In the genomic region with DNA sequence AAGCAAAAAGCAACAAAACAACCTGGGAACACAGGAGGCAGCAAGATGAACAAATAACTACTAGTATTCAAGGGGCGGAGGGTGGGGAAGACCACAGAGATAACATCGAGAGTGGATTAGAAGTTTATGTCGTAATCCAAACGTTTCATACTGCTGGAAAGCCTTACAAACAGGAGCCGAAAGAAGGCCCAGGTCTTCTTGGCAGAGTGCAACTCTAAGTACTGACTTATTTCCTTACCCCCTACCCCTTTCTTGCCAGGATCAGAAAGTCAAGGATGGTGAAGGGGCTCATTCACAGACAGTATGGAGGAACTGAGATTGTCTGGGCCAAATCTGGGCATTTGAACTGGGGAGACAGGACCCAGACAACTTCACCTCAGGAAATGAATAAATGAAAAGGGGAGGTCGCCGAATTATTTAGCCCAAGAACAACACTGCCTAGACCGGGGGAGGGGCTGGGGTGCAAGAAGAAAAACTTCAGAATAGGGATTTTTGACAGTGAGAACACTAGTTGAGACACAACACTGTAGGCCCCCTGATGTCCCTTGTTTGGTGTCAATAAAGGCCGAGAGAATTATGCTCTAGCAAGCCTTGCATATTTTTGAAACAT, we compare ENCODE assay signal across 8 mouse cellular contexts. TPM values are rescaled to one million over a fixed set of nuclear protein-coding genes. Genes with fewer than 3 reads are reported as not detected.
DNase-seq lines count a peak whose midpoint lies in the region; ATAC-seq and TF ChIP-seq lines count a peak whose summit lies in the region.
"Had no signal": no experiment of that assay in that cellular context is flagged by ENCODE, and none has a peak within 500 bp of the region (broad histone marks: within the 10 kb centered on the region; RNA-seq: fewer than 3 reads in every experiment).

No protein-coding gene starts in this region.

- H3K9me3 ChIP-seq in lung, embryonic 16.5 days (ENCODE audit: control insufficient read depth, low read length) = peaks cover 4% of the 10 kb centered on the region; the same call in 1 of the 2 replicates
- no peaks in the 10 kb centered on the region for H3K9me3 ChIP-seq in forebrain, embryonic 15.5 days
- H3K9me3 ChIP-seq in liver, embryonic 12.5 days (replicated peaks) = 0 out of 2 replicates have a peak, but pooled peaks cover 5% of the 10 kb centered on the region
- H3K9me3 ChIP-seq in stomach, postnatal 0 days (ENCODE audit: control insufficient read depth, low read length) = no peaks in the 10 kb centered on the region

- H3K4me3 ChIP-seq in lung, embryonic 16.5 days (ENCODE audit: low read length) = peak overlapping the region; percentile 90
- peak overlapping the region; percentile 67 for H3K4me3 ChIP-seq in forebrain, embryonic 15.5 days
- H3K4me3 ChIP-seq in liver, embryonic 12.5 days = peak overlapping the region; percentile 64
- H3K4me3 ChIP-seq in stomach, postnatal 0 days (ENCODE audit: low read depth, low read length) = peak overlapping the region; percentile 80

- peak overlapping the region; percentile 98 for H3K27ac ChIP-seq in lung, embryonic 16.5 days (ENCODE audit: low read length)
- H3K27ac ChIP-seq in forebrain, embryonic 15.5 days (replicated peaks) = peak overlapping the region; percentile 79; the same call in 1 of the 2 replicates
- no peak overlapping the region for H3K27ac ChIP-seq in liver, embryonic 12.5 days
- peak overlapping the region; percentile 92 for H3K27ac ChIP-seq in stomach, postnatal 0 days (replicated peaks)

- no peaks in the 10 kb centered on the region for H3K27me3 ChIP-seq in lung, embryonic 16.5 days (ENCODE audit: control insufficient read depth, insufficient read depth, low read depth, low read length)
- H3K27me3 ChIP-seq in forebrain, embryonic 15.5 days = no peaks in the 10 kb centered on the region
- H3K27me3 ChIP-seq in liver, embryonic 12.5 days (replicated peaks) = peaks cover 73% of the 10 kb centered on the region
- no peaks in the 10 kb centered on the region for H3K27me3 ChIP-seq in stomach, postnatal 0 days (ENCODE audit: control insufficient read depth, insufficient read depth, low read length)

- H3K9ac ChIP-seq in lung, embryonic 16.5 days (ENCODE audit: low read length) = peak overlapping the region; percentile 95
- no peak overlapping the region for H3K9ac ChIP-seq in forebrain, embryonic 15.5 days (replicated peaks)
- H3K9ac ChIP-seq in liver, embryonic 12.5 days = peak overlapping the region; percentile 65; the same call in 1 of the 2 replicates
- peak overlapping the region; percentile 92; the same call in 1 of the 2 replicates for H3K9ac ChIP-seq in stomach, postnatal 0 days (ENCODE audit: low read length)

- H3K4me2 ChIP-seq in lung, embryonic 16.5 days (ENCODE audit: low read depth, low read length) = peak overlapping the region; percentile 74
- H3K4me2 ChIP-seq in forebrain, embryonic 15.5 days (replicated peaks) = peak overlapping the region; percentile 95
- H3K4me2 ChIP-seq in liver, embryonic 12.5 days = peak overlapping the region; percentile 89
- H3K4me2 ChIP-seq in stomach, postnatal 0 days (replicated peaks; ENCODE audit: low read depth) = peak overlapping the region; percentile 97

- no peak for TF ChIP-seq CTCF in stomach, postnatal 0 days (IDR thresholded peaks at IDR 0.05; ENCODE audit: low read depth)

- WGBS in lung, embryonic 16.5 days = 41% methylated on average over 9 of the region's 9 CpGs
- 44% methylated on average over 9 of the region's 9 CpGs for WGBS in forebrain, embryonic 15.5 days
- 39% methylated on average over 9 of the region's 9 CpGs for WGBS in liver, embryonic 12.5 days (ENCODE audit: insufficient replicate concordance)
- WGBS in stomach, postnatal 0 days = 42% methylated on average over 9 of the region's 9 CpGs

- DNase-seq in lung, postnatal 4 days = no peak
- DNase-seq in stomach, postnatal 0 days (ENCODE audit: low spot score) = no peak
- DNase-seq in cerebellum, postnatal 4 days (ENCODE audit: low spot score in 2 of 2) = no peak
- DNase-seq: layer of hippocampus, adult 9-11 months had no signal

- TF ChIP-seq EP300 in stomach, postnatal 0 days (optimal IDR thresholded peaks at IDR 0.05) = no peak

- peak; percentile 0; the same call in 1 of the 2 replicates for ATAC-seq in lung, embryonic 16.5 days (ENCODE audit: low read depth)
- 0 out of 2 replicates have a peak, but pooled peaks have one; percentile 5 for ATAC-seq in forebrain, embryonic 15.5 days (replicated peaks)
- no peak for ATAC-seq in liver, embryonic 12.5 days
- ATAC-seq in stomach, postnatal 0 days (ENCODE audit: low FRiP score, low TSS enrichment) = no peak
- ATAC-seq in inflammation-experienced regulatory T-cells, adult 6 months = no peak

- no peaks in the 10 kb centered on the region for H3K36me3 ChIP-seq in lung, embryonic 16.5 days (ENCODE audit: control insufficient read depth, insufficient read depth, low read length)
- no peaks in the 10 kb centered on the region for H3K36me3 ChIP-seq in forebrain, embryonic 15.5 days
- no peaks in the 10 kb centered on the region for H3K36me3 ChIP-seq in liver, embryonic 12.5 days
- H3K36me3 ChIP-seq in stomach, postnatal 0 days (ENCODE audit: control insufficient read depth, insufficient read depth, low read length) = no peaks in the 10 kb centered on the region

- H3K4me1 ChIP-seq in lung, embryonic 16.5 days (replicated peaks; ENCODE audit: control insufficient read depth, insufficient read depth, low read length) = peaks cover 40% of the 10 kb centered on the region
- H3K4me1 ChIP-seq in forebrain, embryonic 15.5 days = peaks cover 30% of the 10 kb centered on the region
- H3K4me1 ChIP-seq in liver, embryonic 12.5 days = peaks cover 49% of the 10 kb centered on the region
- H3K4me1 ChIP-seq in stomach, postnatal 0 days (replicated peaks; ENCODE audit: control insufficient read depth, insufficient read depth) = no peaks in the 10 kb centered on the region

RNA-seq across cellular contexts. Expression of a gene that starts 0.7 kb away (rescaled TPM):
- polyA plus RNA-seq in lung, embryonic 16.5 days (2015; fragmentation: Nextera tagmentation; extraction: Ambion mirVana) = 13.9 and 15.4 TPM in 2 replicates
- 6.0 and 6.8 TPM in 2 replicates for polyA plus RNA-seq in forebrain, embryonic 15.5 days (2015; fragmentation: Nextera tagmentation; extraction: Ambion mirVana)
- 1.0 and 1.2 TPM in 2 replicates for polyA plus RNA-seq in liver, embryonic 12.5 days (2016; fragmentation: Nextera tagmentation; extraction: Ambion mirVana)
- 3.0 and 3.4 TPM in 2 replicates for polyA plus RNA-seq in stomach, postnatal 0 days (2015; fragmentation: Nextera tagmentation; extraction: Ambion mirVana)
- polyA plus RNA-seq in inflammation-experienced regulatory T-cells, adult 6 months (2017; shearing (Covaris generic)) = under 1 TPM in 2 of 3 experiments, not detected in 1; 0.13 to 0.17 TPM

RNA-seq across cellular contexts. Expression of a gene that starts 12.1 kb away (rescaled TPM):
- polyA plus RNA-seq in lung, embryonic 16.5 days (2015; fragmentation: Nextera tagmentation; extraction: Ambion mirVana) = 69.4 and 72.2 TPM in 2 replicates
- 159 and 168 TPM in 2 replicates for polyA plus RNA-seq in forebrain, embryonic 15.5 days (2015; fragmentation: Nextera tagmentation; extraction: Ambion mirVana)
- polyA plus RNA-seq in liver, embryonic 12.5 days (2016; fragmentation: Nextera tagmentation; extraction: Ambion mirVana) = 9.1 and 10.4 TPM in 2 replicates
- 19.1 and 20.3 TPM in 2 replicates for polyA plus RNA-seq in stomach, postnatal 0 days (2015; fragmentation: Nextera tagmentation; extraction: Ambion mirVana)
- polyA plus RNA-seq in inflammation-experienced regulatory T-cells, adult 6 months (2017; shearing (Covaris generic)) = 10 to 100 TPM; 21.0 to 50.3 (median 48.7) TPM

Comparison
In these comparisons a context has a peak if more than half of its experiments do, and no peak if none do; other contexts are left out.
1. ATAC-seq: peak in lung, embryonic 16.5 days (single experiment) and forebrain, embryonic 15.5 days (single experiment); none in liver, embryonic 12.5 days (single experiment), stomach, postnatal 0 days (single experiment) and inflammation-experienced regulatory T-cells, adult 6 months (single experiment).
2. Peak in every context shown above with its lines, with median percentiles within 50 percentile points of each other: H3K4me2 ChIP-seq and H3K4me3 ChIP-seq.